Mouse (Mus musculus): ENCODE data around the gene Nwd2.

DNA sequence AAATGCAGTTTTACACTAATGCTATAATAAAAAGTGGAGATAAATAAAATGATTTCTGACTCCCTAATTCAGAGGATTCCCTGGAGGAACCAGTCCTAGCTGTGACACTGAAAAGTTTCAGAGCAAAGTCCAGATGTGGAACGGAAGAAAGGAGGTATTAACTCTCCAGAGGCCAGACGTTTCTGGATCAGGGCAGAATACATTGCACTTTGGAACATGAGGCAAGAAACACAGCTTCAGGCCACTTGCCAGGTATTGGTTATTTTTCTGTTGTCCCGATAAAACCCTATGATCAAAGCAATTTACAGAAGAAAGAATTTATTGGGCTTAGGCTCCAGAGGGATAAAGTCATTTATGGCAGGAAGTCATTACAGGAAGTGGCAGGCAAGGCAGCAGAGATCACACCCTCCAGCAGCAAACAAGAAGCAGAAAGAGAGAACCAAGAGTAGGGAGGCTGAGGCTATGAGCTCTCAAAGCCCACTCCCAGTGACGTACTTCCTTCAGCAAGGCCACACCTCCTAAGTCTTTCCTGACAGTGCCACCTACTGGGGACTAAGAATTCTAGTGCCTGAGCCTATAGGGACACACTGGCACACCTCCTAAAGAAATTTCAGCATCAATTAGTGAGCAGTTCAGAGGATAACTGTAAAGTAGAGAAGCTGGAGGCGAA lies 106.3 kb downstream of the Nwd2 start:
- TF ChIP-seq CTCF (IDR thresholded peaks at IDR 0.05; ENCODE audit: extremely low read depth, insufficient read length, insufficient replicate concordance, low read depth, low read length) (peak; percentile 25; the same call in 1 of the 2 replicates), POLR2A (IDR thresholded peaks at IDR 0.05; ENCODE audit: low read depth, low read length) (no peak)
